Mouse (Mus musculus) activated CD4-positive, CD25-positive, alpha-beta regulatory T cell, adult 4 months (primary cell): ENCODE measurements around the gene Mtg2. TPM values are rescaled to one million over a fixed set of nuclear protein-coding genes. Genes with fewer than 3 reads are reported as not detected.

Source experiments
- ATAC-seq: one replicate; pipeline ENCODE4 v1.8.0; 2017
- polyA plus RNA-seq, 2 experiments: library from polyadenylated mRNA; unstranded; fragments of 100-300 nt; shearing (Covaris generic); gene quantifications; one replicate each; pipeline ENCODE4 v1.2.1; 2017

Gene Mtg2
- 10 to 100 TPM; 27.0 to 39.1 TPM for polyA plus RNA-seq

DNA sequence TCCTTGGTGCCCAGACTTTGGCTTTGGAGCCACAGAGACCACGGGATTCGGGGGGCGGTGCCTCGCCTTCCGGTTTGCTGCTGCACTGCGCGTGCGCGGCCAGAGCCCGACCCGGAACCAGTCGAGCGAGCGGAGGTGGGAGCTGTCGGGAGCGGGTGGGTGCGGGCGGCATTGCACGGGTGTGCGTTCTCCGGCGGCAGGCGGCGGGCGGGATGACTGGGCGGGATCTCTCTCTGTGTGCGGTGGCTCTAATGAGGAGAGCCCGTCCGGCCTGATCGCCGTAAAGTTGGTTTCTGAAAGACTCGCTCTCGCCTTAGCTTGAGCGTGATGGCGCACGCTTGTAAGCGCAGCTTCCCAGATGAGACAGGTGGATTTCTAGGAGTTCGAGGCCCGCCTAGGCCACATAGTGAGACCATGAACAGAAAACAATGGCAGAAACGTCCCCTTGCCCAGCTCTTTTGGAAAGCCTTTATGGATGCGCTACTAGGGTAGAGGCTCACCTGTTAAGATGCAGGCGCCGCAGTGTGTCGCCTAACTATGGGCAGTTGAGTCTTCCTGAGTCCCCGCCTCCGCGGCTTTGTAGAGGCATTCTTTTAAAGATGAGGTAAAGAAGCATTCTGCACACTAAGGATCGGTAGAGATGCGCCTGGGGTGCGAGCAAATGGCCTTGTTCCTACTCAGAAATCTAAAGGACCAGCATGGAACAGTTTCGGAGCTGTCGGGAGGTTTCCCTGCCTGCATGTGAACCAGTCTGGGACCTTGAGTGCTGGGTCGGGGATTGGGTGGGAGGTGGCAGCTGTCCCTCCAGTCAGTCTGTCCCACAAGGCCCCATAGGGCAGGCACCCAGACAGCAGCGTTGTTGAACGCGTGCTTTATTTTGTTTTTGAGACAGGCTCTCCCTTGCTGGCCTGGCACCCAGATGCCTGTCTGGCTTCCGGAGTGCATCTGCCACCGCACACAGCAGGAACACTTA, at the start of gene Mtg2:
TSS of gene Mtg2 (plus strand) at position 108 of the 973 bp plus-strand sequence.
- peak; percentile 95 for ATAC-seq

DNA sequence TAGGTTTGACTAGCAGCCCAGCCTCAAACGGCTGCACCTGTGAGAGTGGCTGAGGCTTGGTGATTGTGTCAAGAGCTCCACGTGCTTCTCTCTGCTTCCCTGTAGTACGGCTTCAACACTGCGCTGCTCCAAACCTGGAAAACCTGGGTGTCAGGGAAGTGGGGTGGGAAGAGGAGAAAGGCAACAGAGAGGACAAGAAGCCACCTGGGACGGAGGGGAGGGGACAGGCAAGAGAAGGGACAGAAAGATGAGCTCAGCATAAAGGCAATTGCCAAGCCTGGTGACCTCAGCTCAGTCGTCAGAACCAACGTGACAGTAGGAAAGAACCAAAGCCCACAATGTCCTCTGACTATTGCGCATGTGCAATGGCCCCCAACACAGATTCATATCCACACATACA, 49.5 kb upstream of the Mtg2 start:
- ATAC-seq = no peak

- ATAC-seq = no peak
Measured at GRCm38 (mm10) chr2:180022751-180023150, 47.6 kb upstream of the Mtg2 start.

DNA sequence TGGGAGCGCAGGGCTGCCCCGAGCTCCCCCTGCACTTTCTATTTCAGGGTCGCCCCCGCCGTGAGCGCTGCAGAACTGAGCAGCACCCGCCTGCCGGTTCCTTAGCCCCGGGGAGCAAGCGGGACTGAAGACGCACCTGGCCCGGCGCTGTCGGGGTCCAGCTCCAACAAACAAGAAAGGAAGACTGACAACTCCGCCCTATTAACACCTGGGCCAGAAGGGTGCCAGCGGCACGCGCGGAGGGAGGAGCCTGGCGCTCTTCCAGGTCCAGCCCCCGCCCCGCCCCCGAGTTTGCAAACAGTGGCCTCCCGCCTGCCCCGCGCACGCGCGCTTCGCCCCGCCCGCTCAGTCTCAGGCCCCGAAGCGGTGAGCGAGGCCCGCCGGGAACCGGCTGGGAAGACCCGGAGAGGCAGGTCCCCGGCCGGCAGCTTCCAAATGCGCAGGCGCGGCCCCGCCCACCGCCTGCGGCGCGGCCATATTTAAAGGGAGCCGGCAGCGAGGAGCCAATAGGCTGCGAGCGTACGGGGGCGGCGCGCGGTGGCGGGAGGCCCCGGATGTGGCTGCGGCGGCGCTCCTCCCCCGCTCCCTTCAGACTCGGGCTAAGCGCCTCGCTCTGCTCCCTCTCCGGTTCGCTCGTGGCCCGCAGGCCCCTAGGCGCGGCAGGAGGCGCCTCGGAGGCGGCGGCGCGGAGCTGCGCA, 45.8 kb upstream of the Mtg2 start, which contains the start of gene Lsm14b:
TSS of gene Lsm14b (plus strand) at position 587 of the 698 bp plus-strand sequence.
- peak; percentile 88 for ATAC-seq

- ATAC-seq = peak; percentile 5
Measured at GRCm38 (mm10) chr2:180025135-180025860, 45.1 kb upstream of the Mtg2 start.

GRCm38 (mm10) chr2:180025861-180026200, 44.6 kb upstream of the Mtg2 start:
- no peak for ATAC-seq

DNA sequence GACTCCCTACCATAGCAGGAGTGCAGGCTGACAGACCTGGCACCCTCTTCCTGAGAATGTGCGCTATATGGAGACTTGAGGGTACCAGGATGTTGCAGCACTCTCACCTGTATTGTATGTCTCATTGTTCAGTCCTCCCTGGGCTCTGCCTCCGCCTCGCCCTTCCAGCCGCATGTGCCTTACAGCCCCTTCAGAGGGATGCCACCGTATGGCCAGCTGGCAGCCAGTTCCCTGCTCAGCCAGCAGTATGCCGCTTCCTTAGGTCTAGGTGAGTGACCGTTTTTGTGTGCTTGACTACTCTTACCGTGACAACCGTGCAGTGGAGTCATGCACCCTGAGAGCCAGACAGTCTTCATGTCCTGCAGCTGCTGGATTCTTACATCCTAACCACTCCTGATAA, 42.6 kb upstream of the Mtg2 start:
- no peak for ATAC-seq

DNA sequence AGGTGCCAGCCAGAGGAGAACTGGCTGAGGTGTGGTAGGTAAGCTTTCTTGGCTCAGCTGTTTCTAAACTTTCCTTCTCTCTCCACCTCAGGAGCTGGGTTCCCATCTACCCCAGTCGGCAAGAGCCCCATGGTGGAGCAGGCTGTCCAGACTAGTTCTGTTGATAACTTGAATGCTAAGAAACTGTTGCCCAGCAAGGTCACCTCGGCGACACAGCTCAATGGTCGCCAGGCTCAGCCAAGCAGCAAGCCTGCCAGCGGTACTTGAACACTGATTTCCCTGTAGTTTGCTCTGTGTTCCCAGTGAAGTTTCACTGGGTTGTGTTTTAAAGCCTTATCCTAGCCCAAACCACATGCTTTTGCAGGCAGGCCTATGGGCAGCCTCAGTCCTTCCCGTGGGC, 39.1 kb upstream of the Mtg2 start:
- ATAC-seq = no peak

- no peak for ATAC-seq
Measured at GRCm38 (mm10) chr2:180032925-180033324, 37.5 kb upstream of the Mtg2 start.

GRCm38 (mm10) chr2:180033956-180034355, 36.4 kb upstream of the Mtg2 start:
- no peak for ATAC-seq

- ATAC-seq = no peak
Measured at GRCm38 (mm10) chr2:180034753-180035152, 35.6 kb upstream of the Mtg2 start.

DNA sequence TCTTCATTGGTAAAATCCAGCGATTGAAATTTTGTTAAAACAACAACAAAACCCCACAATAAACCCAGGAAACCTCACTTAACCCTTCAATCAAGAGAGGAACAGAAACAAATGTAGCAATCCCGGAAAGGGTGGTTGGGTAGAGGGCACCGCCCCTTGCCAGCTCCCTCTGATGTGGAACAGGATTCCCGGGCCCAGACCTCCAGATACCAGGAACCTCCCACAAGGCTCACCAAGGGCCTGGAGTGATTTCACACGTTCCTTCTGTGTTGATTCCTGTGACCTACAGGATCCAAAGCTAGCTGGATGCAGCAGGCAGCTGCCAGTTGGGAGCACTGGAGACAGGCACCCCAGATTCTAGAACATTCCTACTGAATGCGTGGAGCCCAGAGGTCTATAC, 30.0 kb upstream of the Mtg2 start:
- ATAC-seq = no peak

- ATAC-seq = peak; percentile 44
Measured at GRCm38 (mm10) chr2:180041577-180042255, 28.7 kb upstream of the Mtg2 start.

GRCm38 (mm10) chr2:180042256-180042857, 28.0 kb upstream of the Mtg2 start, which contains the start of the genes Psma7 and Ss18l1:
Gene Psma7 (minus strand): TSS chr2:180042433.
Gene Ss18l1 (plus strand): TSS chr2:180042509.
- ATAC-seq = peak; percentile 79

- ATAC-seq = peak; percentile 8
Measured at GRCm38 (mm10) chr2:180042858-180043515, 27.4 kb upstream of the Mtg2 start.

DNA sequence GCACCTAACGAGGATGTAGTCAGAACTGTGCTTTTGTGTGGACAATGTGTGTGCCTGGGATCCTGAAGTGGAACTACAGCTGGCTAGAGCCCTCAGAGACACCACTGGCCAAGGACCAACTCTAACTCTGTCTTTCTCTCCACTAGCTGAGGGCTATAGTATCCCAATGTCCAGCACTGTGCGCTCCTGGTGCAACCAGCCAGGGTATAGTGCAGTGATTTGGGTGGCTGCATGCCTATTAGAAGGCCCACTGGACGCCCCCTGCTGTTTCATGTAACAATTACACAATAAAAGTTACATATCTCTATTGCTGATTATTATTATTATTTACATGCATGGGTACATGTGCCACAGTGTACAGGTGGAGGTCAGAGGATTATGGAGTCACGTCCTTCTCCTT, 25.1 kb upstream of the Mtg2 start:
- ATAC-seq = no peak

DNA sequence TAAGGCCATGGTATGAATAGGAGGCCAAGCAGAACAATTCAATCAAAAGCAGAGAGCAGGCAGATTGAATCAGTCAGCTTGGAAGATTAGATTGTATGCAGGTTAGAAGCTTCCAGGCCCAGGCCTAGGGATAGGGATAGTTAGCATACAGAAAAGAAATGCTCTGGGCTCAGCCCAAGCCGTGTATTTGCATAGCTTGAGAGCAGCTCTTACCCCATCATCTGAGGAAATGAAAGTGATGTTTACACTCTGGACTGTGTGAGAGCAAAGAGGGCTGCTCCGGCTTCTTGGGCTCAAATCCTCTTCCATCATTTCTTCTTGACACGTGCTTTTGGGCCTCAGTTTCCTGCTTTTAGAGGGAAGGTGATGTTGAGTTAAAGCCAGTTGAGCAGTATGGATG, 22.8 kb upstream of the Mtg2 start:
- no peak for ATAC-seq

- no peak for ATAC-seq
Measured at GRCm38 (mm10) chr2:180047980-180048635, 22.3 kb upstream of the Mtg2 start.

DNA sequence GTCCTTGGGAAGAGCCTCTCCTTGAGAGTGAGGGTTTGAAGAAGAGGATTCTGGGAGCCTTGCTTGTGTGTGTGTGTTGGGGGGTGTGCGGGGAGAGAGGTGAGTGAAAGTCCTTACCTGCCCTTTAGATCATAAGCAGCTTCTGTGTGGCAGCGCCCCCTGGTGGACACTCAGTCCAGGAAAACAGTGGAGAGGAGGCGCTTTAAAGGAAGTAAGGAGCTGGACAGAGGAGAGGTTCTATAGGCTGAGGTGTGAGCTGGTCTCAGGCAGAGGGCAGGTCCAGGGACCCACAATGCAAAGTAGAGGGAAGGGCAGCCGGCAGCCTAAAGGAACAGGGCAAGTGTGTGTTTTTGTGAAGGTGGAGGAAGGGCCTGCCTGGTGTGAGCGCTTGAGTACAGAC, 19.4 kb upstream of the Mtg2 start:
- peak; percentile 80 for ATAC-seq

- no peak for ATAC-seq
Measured at GRCm38 (mm10) chr2:180051986-180052733, 18.2 kb upstream of the Mtg2 start.
